Mouse (Mus musculus) kidney, adult 2 months (tissue): ENCODE measurements around the gene AC131692.1.

Experiments
- CTCF ChIP-seq: fragments of 200-500 bp; conservative IDR thresholded peaks from 2 replicates; pipeline ENCODE4 v1.5.1; 2011; ENCODE audit warnings: low read depth, mild to moderate bottlenecking, control low read depth, low read length, moderate library complexity, mixed read lengths; ENCODE audit not compliant: insufficient read depth, insufficient read length
- POLR2A ChIP-seq: fragments of 200-500 bp; IDR thresholded peaks from one replicate; pipeline ENCODE4 v1.6.1; 2011; ENCODE audit warnings: low read depth, low read length, control low read depth

DNA sequence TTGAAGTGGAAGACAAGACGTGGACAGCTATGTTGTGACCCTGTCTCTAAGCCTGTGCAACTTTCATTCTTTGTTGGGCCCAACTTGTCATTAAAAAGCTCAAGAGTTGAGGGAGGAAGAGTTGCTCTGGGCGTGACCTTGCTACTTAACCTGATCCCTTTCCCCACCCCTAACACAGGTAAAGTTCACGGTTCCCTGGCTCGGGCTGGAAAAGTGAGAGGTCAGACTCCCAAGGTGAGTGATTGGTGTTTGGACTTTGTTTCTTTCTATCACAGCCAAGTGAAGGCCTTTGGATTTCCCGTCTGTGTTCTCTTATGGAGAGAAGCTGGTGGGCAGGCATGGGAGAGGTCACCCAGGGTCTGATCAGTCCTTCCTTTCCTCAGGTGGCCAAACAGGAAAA is 35.3 kb upstream of the AC131692.1 start:
- TF ChIP-seq CTCF (no peak), POLR2A (no peak)
